ENCODE assay signal across 9 mouse cellular contexts in the genomic region with DNA sequence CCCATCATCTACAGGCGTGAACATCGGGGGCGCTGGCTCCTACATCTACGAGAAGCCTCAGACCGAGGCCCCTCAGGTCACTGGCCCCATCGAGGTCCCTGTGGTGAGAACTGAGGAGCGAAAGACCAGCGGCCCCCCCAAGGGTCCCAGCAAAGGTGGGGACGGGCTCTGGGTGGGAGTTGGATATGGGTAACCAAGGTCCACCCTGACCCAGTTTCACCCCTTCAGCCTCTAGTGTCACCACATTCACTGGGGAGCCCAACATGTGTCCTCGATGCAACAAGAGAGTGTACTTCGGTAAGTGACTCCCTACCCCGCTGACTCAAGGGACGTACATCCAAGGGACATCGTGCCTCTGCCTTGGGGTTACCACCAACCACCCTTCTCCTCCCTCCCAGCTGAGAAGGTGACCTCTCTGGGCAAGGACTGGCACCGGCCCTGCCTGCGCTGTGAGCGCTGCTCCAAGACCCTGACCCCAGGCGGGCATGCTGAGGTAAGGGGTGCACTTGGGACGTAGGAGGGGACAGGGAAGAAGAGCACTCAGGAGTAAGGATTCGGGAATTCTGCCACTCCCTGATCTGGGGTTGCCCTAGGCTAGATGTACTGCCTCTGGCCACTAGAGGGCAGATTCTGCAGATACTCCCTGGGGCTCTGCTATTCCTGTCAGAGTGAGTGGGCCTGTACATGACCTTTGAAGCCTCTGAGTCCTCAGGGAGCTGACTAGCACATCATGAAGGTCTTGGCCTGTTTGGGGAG. TPM values are rescaled to one million over a fixed set of nuclear protein-coding genes. Genes with fewer than 3 reads are reported as not detected.
DNase-seq lines count a peak whose midpoint lies in the region; ATAC-seq and TF ChIP-seq lines count a peak whose summit lies in the region.
"Had no signal": no experiment of that assay in that cellular context is flagged by ENCODE, and none has a peak within 500 bp of the region (broad histone marks: within the 10 kb centered on the region; RNA-seq: fewer than 3 reads in every experiment).

No protein-coding gene starts in this region.

- H3K36me3 ChIP-seq in MEL (ENCODE audit: control insufficient read depth in 1 of 2, insufficient read depth in 2 of 2, low read length in 2 of 2) = peaks cover 0 to 18% of the 10 kb centered on the region in 2 experiments; a peak in 2 of 4 replicates
- no peaks in the 10 kb centered on the region; the same call in 1 of the 2 replicates for H3K36me3 ChIP-seq in hindbrain, embryonic 16.5 days (ENCODE audit: control insufficient read depth, insufficient read depth, low read length)

- peak in 2 of 3 experiments; percentile 94 to 100; a peak in 4 of 6 replicates for TF ChIP-seq CTCF in MEL (IDR thresholded peaks at IDR 0.05 in 2 of 3, conservative IDR thresholded peaks at IDR 0.05 in 1 of 3; ENCODE audit: control insufficient read depth in 1 of 3, insufficient read depth in 1 of 3, low read depth in 2 of 3, low read length in 3 of 3, poor library complexity in 1 of 3, severe bottlenecking in 1 of 3)

- peak; percentile 44 to 63 for DNase-seq in left cerebral cortex, adult 18-20 months (ENCODE audit: low spot score in 2 of 2)
- DNase-seq in left cerebral cortex, postnatal 4 days = no peak
- peak; percentile 74 for DNase-seq in MEL (ENCODE audit: low read depth, low spot score)
- DNase-seq in c-Kit-negative CD71-positive TER-119-positive erythroid progenitor cells, embryonic 14.5 days (ENCODE audit: low read depth, low spot score) = peak; percentile 48
- peak; percentile 79 for DNase-seq in induced T-regulatory cell, adult 2 months (ENCODE audit: low read depth)
- peak; percentile 70 for DNase-seq in retina, embryonic 14.5 days (ENCODE audit: low spot score)

- no peak overlapping the region for H3K27ac ChIP-seq in MEL (ENCODE audit: control insufficient read depth, low read depth, low read length)
- H3K27ac ChIP-seq in hindbrain, embryonic 16.5 days (ENCODE audit: low read depth, low read length) = no peak overlapping the region
- H3K27ac ChIP-seq: macrophage had no signal

- H3K4me2 ChIP-seq in hindbrain, embryonic 16.5 days (ENCODE audit: low read length) = no peak overlapping the region

- H3K79me2 ChIP-seq in MEL (ENCODE audit: control insufficient read depth, insufficient read depth, low read length, poor library complexity) = peaks cover 2% of the 10 kb centered on the region; the same call in 1 of the 2 replicates

- no peak overlapping the region for H3K4me3 ChIP-seq in MEL (ENCODE audit: control insufficient read depth in 1 of 2, insufficient read depth in 1 of 2, low read depth in 2 of 2, low read length in 2 of 2)
- no peak overlapping the region for H3K4me3 ChIP-seq in hindbrain, embryonic 16.5 days (ENCODE audit: low read length)
- H3K4me3 ChIP-seq: erythroblast, embryonic 14.5 days had no signal

- ATAC-seq in hindbrain, embryonic 16.5 days = no peak

- no peak; the same call in 1 of the 2 replicates for TF ChIP-seq RAD21 in MEL (IDR thresholded peaks at IDR 0.05; ENCODE audit: low read depth, low read length)

- no peak; a peak in 1 of 4 replicates for TF ChIP-seq POLR2A in MEL (IDR thresholded peaks at IDR 0.05; ENCODE audit: control insufficient read depth in 1 of 2, insufficient read depth in 1 of 2, low read depth in 1 of 2, low read length in 2 of 2, poor library complexity in 1 of 2)

- intact Hi-C loops in left cerebral cortex, postnatal 4 days (cut with DNase I) = no loop called here

- H3K27me3 ChIP-seq in MEL (ENCODE audit: control insufficient read depth in 1 of 2, insufficient read depth in 2 of 2, low read length in 2 of 2) = no peaks in the 10 kb centered on the region
- no peaks in the 10 kb centered on the region for H3K27me3 ChIP-seq in hindbrain, embryonic 16.5 days (replicated peaks; ENCODE audit: control insufficient read depth, insufficient read depth, low read length)

- no peaks in the 10 kb centered on the region for H3K9me3 ChIP-seq in MEL (replicated peaks; ENCODE audit: insufficient read depth, low read length)
- H3K9me3 ChIP-seq in hindbrain, embryonic 16.5 days (ENCODE audit: control insufficient read depth, low read length) = no peaks in the 10 kb centered on the region

- no peak overlapping the region for H3K9ac ChIP-seq in MEL (ENCODE audit: control insufficient read depth, low read depth, low read length, poor library complexity, severe bottlenecking)
- H3K9ac ChIP-seq in hindbrain, embryonic 16.5 days (ENCODE audit: low read depth, low read length) = no peak overlapping the region

- TF ChIP-seq EP300 in MEL (IDR thresholded peaks at IDR 0.05; ENCODE audit: low read depth in 1 of 2, low read length in 2 of 2) = no peak

- H3K4me1 ChIP-seq in MEL (ENCODE audit: control insufficient read depth in 1 of 2, insufficient read depth in 2 of 2, low read length in 2 of 2) = peaks cover 9 to 36% of the 10 kb centered on the region in 2 experiments; a peak in 3 of 4 replicates
- peaks cover 43% of the 10 kb centered on the region for H3K4me1 ChIP-seq in hindbrain, embryonic 16.5 days (ENCODE audit: control insufficient read depth, insufficient read depth, low read depth, low read length)

- WGBS in hindbrain, embryonic 16.5 days = 76% methylated on average over 20 of the region's 20 CpGs

TF ChIP-seq in MEL, 35 proteins besides CTCF, POLR2A, EP300 and RAD21:
- TF ChIP-seq USF1 (IDR thresholded peaks at IDR 0.05; ENCODE audit: low read depth, low read length) (no peak), SMC3 (IDR thresholded peaks at IDR 0.05; ENCODE audit: low read depth, low read length) (peak; percentile 43; the same call in 1 of the 2 replicates), GATA1 (IDR thresholded peaks at IDR 0.05; ENCODE audit: low read depth, low read length) (0 out of 2 replicates have a peak, but pooled peaks have one; percentile 17), CHD1 (IDR thresholded peaks at IDR 0.05; ENCODE audit: low read depth, low read length) (no peak)

RNA-seq across cellular contexts. Expression of a gene that starts 1.9 kb away (rescaled TPM):
- total RNA-seq in left cerebral cortex, adult 18-20 months (2021) = 10 to 100 TPM; 14.3 to 15.9 TPM
- total RNA-seq in left cerebral cortex, postnatal 4 days (2021) = 10 to 100 TPM; 14.9 to 16.3 TPM
- total RNA-seq in MEL (2012; rRNA removed) = 419 and 438 TPM in 2 replicates
- 100 to 1,000 TPM in 1 of 2 experiments, not detected in 1; 282 TPM for polyA plus RNA-seq in MEL (2012; ENCODE audit: insufficient read depth in 1 of 2, insufficient read length in 2 of 2, low read depth in 1 of 2, low replicate concordance in 2 of 2, missing spikeins in 1 of 2)
- polyA plus RNA-seq in hindbrain, embryonic 16.5 days (2015; fragmentation: Nextera tagmentation; extraction: Ambion mirVana) = 29.8 and 40.7 TPM in 2 replicates

RNA-seq across cellular contexts. Expression of a gene that starts 4.1 kb away (rescaled TPM):
- total RNA-seq in left cerebral cortex, adult 18-20 months (2021) = 100 to 1,000 TPM; 142 to 162 TPM
- 100 to 1,000 TPM; 306 to 334 TPM for total RNA-seq in left cerebral cortex, postnatal 4 days (2021)
- 65.2 and 67.8 TPM in 2 replicates for total RNA-seq in MEL (2012; rRNA removed)
- 100 to 1,000 TPM in 1 of 2 experiments, not detected in 1; 261 TPM for polyA plus RNA-seq in MEL (2012; ENCODE audit: insufficient read depth in 1 of 2, insufficient read length in 2 of 2, low read depth in 1 of 2, low replicate concordance in 2 of 2, missing spikeins in 1 of 2)
- polyA plus RNA-seq in hindbrain, embryonic 16.5 days (2015; fragmentation: Nextera tagmentation; extraction: Ambion mirVana) = 342 and 346 TPM in 2 replicates

RNA-seq across cellular contexts. Expression of a gene that starts 12.0 kb away (rescaled TPM):
- 1 to 10 TPM in 1 of 2 experiments, under 1 TPM in 1; 1.00 to 1.4 TPM for total RNA-seq in left cerebral cortex, adult 18-20 months (2021)
- total RNA-seq in left cerebral cortex, postnatal 4 days (2021) = 1 to 10 TPM; 5.6 to 5.7 TPM
- 40.6 and 50.7 TPM in 2 replicates for total RNA-seq in MEL (2012; rRNA removed)
- 10 to 100 TPM in 1 of 2 experiments, not detected in 1; 74.7 TPM for polyA plus RNA-seq in MEL (2012; ENCODE audit: insufficient read depth in 1 of 2, insufficient read length in 2 of 2, low read depth in 1 of 2, low replicate concordance in 2 of 2, missing spikeins in 1 of 2)
- 14.5 and 18.3 TPM in 2 replicates for polyA plus RNA-seq in hindbrain, embryonic 16.5 days (2015; fragmentation: Nextera tagmentation; extraction: Ambion mirVana)

RNA-seq across cellular contexts. Expression of a gene that starts 41.6 kb away (rescaled TPM):
- total RNA-seq in left cerebral cortex, adult 18-20 months (2021) = 10 to 100 TPM; 25.5 to 27.5 TPM
- total RNA-seq in left cerebral cortex, postnatal 4 days (2021) = 10 to 100 TPM; 37.8 to 40.0 TPM
- total RNA-seq in MEL (2012; rRNA removed) = 14.4 and 17.0 TPM in 2 replicates
- polyA plus RNA-seq in MEL (2012; ENCODE audit: insufficient read depth in 1 of 2, insufficient read length in 2 of 2, low read depth in 1 of 2, low replicate concordance in 2 of 2, missing spikeins in 1 of 2) = 10 to 100 TPM in 1 of 2 experiments, not detected in 1; 35.2 TPM
- polyA plus RNA-seq in hindbrain, embryonic 16.5 days (2015; fragmentation: Nextera tagmentation; extraction: Ambion mirVana) = 50.8 and 52.2 TPM in 2 replicates
- polyA plus RNA-seq: erythroblast, embryonic 14.5 days; macrophage had no signal

RNA-seq across cellular contexts. Expression of a gene that starts 46.1 kb away (rescaled TPM):
- 10 to 100 TPM; 71.5 to 71.9 TPM for total RNA-seq in left cerebral cortex, adult 18-20 months (2021)
- 100 to 1,000 TPM; 103 to 105 TPM for total RNA-seq in left cerebral cortex, postnatal 4 days (2021)
- 99.5 and 102 TPM in 2 replicates for total RNA-seq in MEL (2012; rRNA removed)
- 100 to 1,000 TPM in 1 of 2 experiments, 10 to 100 TPM in 1; 69.0 to 410 TPM for polyA plus RNA-seq in MEL (2012; ENCODE audit: insufficient read depth in 1 of 2, insufficient read length in 2 of 2, low read depth in 1 of 2, low replicate concordance in 2 of 2, missing spikeins in 1 of 2)
- 13.4 and 14.6 TPM in 2 replicates for polyA plus RNA-seq in hindbrain, embryonic 16.5 days (2015; fragmentation: Nextera tagmentation; extraction: Ambion mirVana)

Comparison
In these comparisons a context has a peak if more than half of its experiments do, and no peak if none do; other contexts are left out.
1. RNA of a gene that starts 1.9 kb away (total RNA-seq): 419 to 438 TPM in MEL; 14.9 to 16.3 TPM in left cerebral cortex, postnatal 4 days and 14.3 to 15.9 TPM in left cerebral cortex, adult 18-20 months; every median in the first group is over 10 times any median in the second.